Mouse (Mus musculus) liver, adult 2 months (tissue): ENCODE measurements around the gene Lrrc38. TPM values are rescaled to one million over a fixed set of nuclear protein-coding genes. Genes with fewer than 3 reads are reported as not detected.

Source experiments
- DNase-seq: peaks from one replicate; pipeline ENCODE4 v3.0.0-alpha.2; 2011; ENCODE audit warnings: low read depth, low spot score; ENCODE audit errors: extremely low read depth
- H3K27ac ChIP-seq: fragments of 200-500 bp; replicated peaks from 2 replicates; pipeline ENCODE4 v1.5.1; 2012; ENCODE audit warnings: low read depth, mild to moderate bottlenecking, control low read depth, inconsistent platforms, low read length; ENCODE audit not compliant: insufficient read depth
- H3K27me3 ChIP-seq: fragments of 200-500 bp; 2 replicates; pipeline ENCODE4 v1.6.1; 2012; ENCODE audit warnings: mild to moderate bottlenecking, moderate library complexity, low read length, inconsistent platforms; ENCODE audit not compliant: control insufficient read depth, insufficient read depth
- H3K36me3 ChIP-seq: fragments of 200-500 bp; 2 replicates; pipeline ENCODE4 v1.6.1; 2012; ENCODE audit warnings: low read length, inconsistent platforms; ENCODE audit not compliant: control insufficient read depth, insufficient read depth
- H3K4me1 ChIP-seq: fragments of 200-500 bp; 2 replicates; pipeline ENCODE4 v1.6.1; 2011; ENCODE audit warnings: low read length; ENCODE audit not compliant: control insufficient read depth, insufficient read depth
- H3K4me3 ChIP-seq: fragments of 200-500 bp; 2 replicates; pipeline ENCODE4 v1.5.1; 2011; ENCODE audit warnings: low read depth, mild to moderate bottlenecking, control low read depth, low read length, moderate library complexity; ENCODE audit not compliant: insufficient read depth
- H3K79me2 ChIP-seq: fragments of 200-500 bp; 2 replicates; pipeline ENCODE4 v1.6.1; 2012; ENCODE audit warnings: inconsistent platforms, mild to moderate bottlenecking, low read length, moderate library complexity; ENCODE audit not compliant: control insufficient read depth, insufficient read depth
- H3K9ac ChIP-seq: fragments of 200-500 bp; 2 replicates; pipeline ENCODE4 v1.6.1; 2012; ENCODE audit warnings: low read depth, mild to moderate bottlenecking, control low read depth, inconsistent platforms, low read length
- CTCF ChIP-seq: fragments of 200-500 bp; IDR thresholded peaks from 2 replicates; pipeline ENCODE4 v1.5.1; 2011; ENCODE audit warnings: low read depth, low read length, control low read depth
- POLR2A ChIP-seq: fragments of 200-500 bp; IDR thresholded peaks from 2 replicates; pipeline ENCODE4 v1.6.1; 2011; ENCODE audit warnings: low read length, control low read depth; ENCODE audit not compliant: insufficient read depth; ENCODE audit errors: extremely low read depth
- WGBS: fragments of 180-500 bp; shearing (Covaris S2); methylation state at CpG from one replicate; pipeline ENCODE4 v1.1.7; 2018; 5-methylcytosine and 5-hydroxymethylcytosine counted together
- polyA plus RNA-seq: library from polyadenylated mRNA; depleted of rRNA; stranded (reverse); fragments of >200 nt; gene quantifications from 2 replicates; pipeline ENCODE4 v1.2.3, GENCODE M21; 2012
- total RNA-seq: library from RNA; depleted of rRNA; stranded (reverse); fragments of >200 nt; gene quantifications from 2 replicates; pipeline ENCODE4 v1.2.3, GENCODE M21; 2014

Lrrc38 gene
- total and polyA plus RNA-seq, 2 experiments = not detected

DNA sequence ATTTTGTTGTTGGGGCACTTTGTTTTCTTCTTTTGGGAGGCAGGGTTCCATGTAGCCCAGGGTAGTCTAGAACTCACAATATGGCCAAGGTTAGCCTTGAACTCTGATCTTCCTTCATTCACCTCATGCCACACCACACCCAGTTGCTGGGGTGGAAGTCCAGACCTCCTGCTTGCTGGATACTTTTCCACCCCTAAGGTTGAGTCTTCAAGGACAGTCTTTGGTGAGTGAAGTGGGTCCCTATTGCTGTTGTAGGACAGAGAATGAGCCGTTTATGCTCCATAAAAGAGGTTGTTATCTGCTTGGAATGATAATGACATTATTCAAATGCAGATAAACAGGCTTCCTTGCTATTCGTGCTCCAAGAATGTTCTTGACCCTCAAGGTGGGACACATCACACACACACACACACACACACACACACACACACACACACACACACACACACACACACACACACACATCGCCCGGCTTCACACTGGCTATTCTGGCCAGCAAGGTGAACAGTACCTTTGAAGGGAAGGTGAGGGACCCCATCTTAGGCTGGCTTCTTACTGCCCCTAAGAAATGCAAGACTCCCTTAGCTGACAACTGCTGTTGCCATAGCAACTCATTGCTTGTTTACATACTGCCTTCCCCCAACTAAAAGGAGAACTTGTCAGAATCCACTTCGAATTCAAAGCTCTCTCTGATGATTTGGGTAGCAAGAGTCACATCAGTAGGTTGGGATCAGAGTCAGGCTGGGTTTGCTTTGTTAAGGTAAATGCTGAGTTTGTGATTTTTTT is 43.4 kb upstream of the Lrrc38 start:
- WGBS = 51% methylated on average over 5 of the region's 5 CpGs
- TF ChIP-seq POLR2A (no peak), CTCF (no peak)
- Histone ChIP-seq H3K4me1 (no peaks in the 10 kb centered on the region), H3K27ac (no peak overlapping the region), H3K79me2 (no peaks in the 10 kb centered on the region), H3K9ac (no peak overlapping the region), H3K36me3 (no peaks in the 10 kb centered on the region), H3K27me3 (no peaks in the 10 kb centered on the region), H3K4me3 (no peak overlapping the region)
- no peak for DNase-seq

DNA sequence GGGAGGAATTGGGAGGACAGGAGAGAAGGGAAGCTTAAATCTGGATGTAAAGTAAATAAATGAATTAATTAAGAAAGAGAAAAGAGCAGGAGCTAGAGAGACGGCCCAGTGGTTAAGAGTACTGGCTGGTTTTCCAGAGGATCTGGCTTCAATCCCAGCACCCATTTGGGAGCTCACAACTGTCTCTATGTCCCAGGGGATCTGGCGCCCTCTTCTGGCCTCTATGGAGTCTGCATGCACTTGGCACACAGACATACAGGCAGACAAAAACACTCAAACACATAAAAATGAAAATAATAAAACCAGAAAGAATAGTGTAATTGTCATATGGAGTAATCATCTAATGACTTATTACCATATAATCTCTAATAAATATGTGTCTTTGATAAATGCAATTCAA is 38.2 kb upstream of the Lrrc38 start:
- DNase-seq = peak; percentile 35
- Histone ChIP-seq H3K27ac (no peak overlapping the region), H3K4me3 (no peak overlapping the region), H3K4me1 (no peaks in the 10 kb centered on the region), H3K79me2 (no peaks in the 10 kb centered on the region), H3K36me3 (no peaks in the 10 kb centered on the region), H3K27me3 (no peaks in the 10 kb centered on the region), H3K9ac (no peak overlapping the region)
- WGBS = 48% methylated on average over 2 of the region's 2 CpGs
- TF ChIP-seq POLR2A (no peak), CTCF (peak; percentile 74)

DNA sequence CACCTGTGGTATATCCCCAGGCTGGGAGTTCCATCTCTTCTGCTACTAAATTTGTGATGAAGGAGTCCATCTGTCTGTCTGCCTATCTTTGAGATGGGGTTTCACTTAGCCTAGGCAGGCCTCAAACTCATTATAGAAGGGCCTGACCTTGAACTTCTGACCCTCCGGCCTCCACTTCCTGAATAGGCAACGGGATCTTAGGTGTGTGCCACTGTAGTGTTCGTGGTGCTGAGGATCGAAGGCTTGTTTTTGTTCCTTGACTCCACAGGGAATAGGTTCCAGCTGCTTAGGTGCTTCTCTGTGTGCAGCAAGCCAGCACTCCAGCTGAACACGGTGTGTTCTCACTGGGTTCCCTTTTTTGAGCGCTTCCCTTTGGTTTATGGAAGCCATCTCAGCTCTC is 36.3 kb upstream of the Lrrc38 start:
- DNase-seq = no peak
- no peaks in the 10 kb centered on the region for H3K27me3 ChIP-seq
- H3K9ac ChIP-seq = no peak overlapping the region
- no peaks in the 10 kb centered on the region for H3K4me1 ChIP-seq
- no peak overlapping the region for H3K4me3 ChIP-seq
- WGBS = 65% methylated on average over 6 of the region's 6 CpGs
- no peaks in the 10 kb centered on the region for H3K79me2 ChIP-seq
- H3K27ac ChIP-seq = no peak overlapping the region
- H3K36me3 ChIP-seq = no peaks in the 10 kb centered on the region
- TF ChIP-seq POLR2A = no peak
- TF ChIP-seq CTCF = no peak

DNA sequence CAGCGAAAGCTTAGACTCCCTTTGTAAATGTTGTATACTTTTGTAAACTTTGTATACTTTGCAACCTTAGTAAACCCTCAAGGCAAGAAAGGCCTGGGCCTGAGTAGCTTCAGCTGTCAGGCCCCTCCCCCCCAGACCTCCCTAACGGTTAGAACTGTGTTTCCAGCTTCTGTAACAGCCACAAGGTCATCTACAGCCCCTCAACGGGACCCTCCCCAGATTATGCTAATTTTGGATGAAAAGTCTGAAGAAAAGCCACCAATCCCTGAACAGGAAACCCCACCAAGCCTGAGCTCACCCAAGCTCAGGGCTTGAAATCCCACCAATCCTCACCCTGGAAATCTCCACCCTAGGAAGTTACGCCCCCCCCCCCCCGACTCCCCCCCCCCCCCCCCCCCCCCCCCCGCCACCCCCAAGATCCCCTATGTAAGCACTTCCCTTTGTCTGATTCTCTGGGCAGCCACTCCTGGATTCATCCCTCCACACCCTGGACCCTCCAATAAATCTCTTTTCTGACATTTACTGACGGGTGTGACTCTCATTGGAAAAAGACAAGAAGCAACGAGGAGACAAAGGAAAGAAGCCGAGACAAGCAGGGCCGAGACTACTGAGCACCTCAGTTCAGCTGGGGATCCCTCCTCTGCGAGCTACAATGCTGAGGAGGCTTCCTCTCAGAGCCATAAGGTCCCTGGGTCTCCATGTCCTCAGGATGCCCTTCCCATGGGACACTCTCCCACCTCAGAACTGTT is 25.2 kb upstream of the Lrrc38 start:
- WGBS = 24% methylated on average over 10 of the region's 11 CpGs
- DNase-seq = no peak
- no peak overlapping the region for H3K4me3 ChIP-seq
- TF ChIP-seq POLR2A (no peak), CTCF (no peak)
- H3K9ac ChIP-seq = no peak overlapping the region
- H3K4me1 ChIP-seq = no peaks in the 10 kb centered on the region
- no peak overlapping the region for H3K27ac ChIP-seq
- no peaks in the 10 kb centered on the region for H3K36me3 ChIP-seq
- no peaks in the 10 kb centered on the region for H3K79me2 ChIP-seq
- no peaks in the 10 kb centered on the region for H3K27me3 ChIP-seq

DNA sequence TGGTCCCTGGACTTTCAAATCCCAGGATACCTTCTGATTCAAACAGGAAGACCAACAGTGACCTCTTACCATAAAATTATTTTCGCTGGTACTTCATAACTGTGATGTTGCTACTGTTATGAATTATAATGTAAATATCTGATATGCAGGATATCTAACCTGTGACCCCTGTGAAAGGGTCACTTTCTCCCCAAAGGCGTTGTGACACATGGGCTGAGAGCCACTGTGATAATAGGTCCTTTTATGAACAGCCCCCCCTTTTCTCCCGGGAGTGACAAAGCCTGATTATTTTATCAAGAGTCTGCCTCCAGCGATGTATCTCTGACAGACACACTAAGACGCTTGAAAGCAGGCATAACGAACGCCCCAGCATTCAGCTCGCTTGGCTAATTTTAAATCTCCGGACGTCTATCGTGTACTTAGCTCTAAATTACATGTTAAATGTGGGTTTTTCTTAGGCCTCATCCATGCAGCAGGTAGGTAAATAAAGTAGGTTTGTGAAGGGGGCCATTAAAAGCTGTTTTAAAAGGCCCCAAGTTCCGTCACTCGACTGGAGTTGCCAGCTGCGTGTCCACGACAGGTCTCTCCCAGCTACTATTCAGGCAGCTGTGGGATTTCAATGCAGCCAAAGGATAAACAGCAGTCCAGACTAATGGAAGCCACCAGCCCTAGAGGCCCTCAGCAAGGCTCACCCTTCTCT is 24.5 kb upstream of the Lrrc38 start:
- Histone ChIP-seq H3K27me3 (no peaks in the 10 kb centered on the region), H3K79me2 (no peaks in the 10 kb centered on the region), H3K9ac (no peak overlapping the region), H3K36me3 (no peaks in the 10 kb centered on the region), H3K27ac (no peak overlapping the region), H3K4me3 (no peak overlapping the region), H3K4me1 (no peaks in the 10 kb centered on the region)
- TF ChIP-seq POLR2A = no peak
- no peak for TF ChIP-seq CTCF
- WGBS = 47% methylated on average over 15 of the region's 15 CpGs
- DNase-seq = no peak
